Mouse (Mus musculus): Measurements from ENCODE around the gene Tmem156.

- TF ChIP-seq POLR2A (IDR thresholded peaks at IDR 0.05; ENCODE audit: low read depth, low read length) (no peak), CTCF (IDR thresholded peaks at IDR 0.05; ENCODE audit: extremely low read depth, insufficient read length, insufficient replicate concordance, low read depth, low read length) (no peak)
Observed at GRCm38 (mm10) chr5:65102641-65103042, 10.7 kb upstream of the Tmem156 start.

Data from small intestine, adult 2 months (tissue).